Mouse (Mus musculus) megakaryocyte, embryonic 14.5 days (primary cell): ENCODE data around the gene Tle1. TPM values are rescaled to one million over a fixed set of nuclear protein-coding genes. Genes with fewer than 3 reads are reported as not detected.

ENCODE experiments used
- H3K27me3 ChIP-seq: replicated peaks from 2 replicates; pipeline ENCODE3; 2012; ENCODE audit warnings: inconsistent platforms
- H3K36me3 ChIP-seq: replicated peaks from 2 replicates; pipeline ENCODE3; 2012; ENCODE audit warnings: low read length, inconsistent platforms, mixed read lengths
- H3K4me1 ChIP-seq: 2 replicates; pipeline ENCODE4 v1.6.1; 2012; ENCODE audit warnings: inconsistent platforms
- H3K4me3 ChIP-seq: replicated peaks from 2 replicates; pipeline ENCODE3; 2012; ENCODE audit warnings: moderate library complexity, mild to moderate bottlenecking, inconsistent platforms
- H3K9me3 ChIP-seq: 2 replicates; pipeline ENCODE4 v1.6.1; 2012; ENCODE audit warnings: inconsistent platforms
- FLI1 ChIP-seq: IDR thresholded peaks from 2 replicates; pipeline ENCODE4 v1.6.1; 2012; ENCODE audit warnings: low read length, inconsistent platforms, mixed read lengths
- GATA1 ChIP-seq: IDR thresholded peaks from 3 replicates; pipeline ENCODE4 v1.6.1; 2012; ENCODE audit warnings: mixed read lengths, low read length, inconsistent platforms, borderline replicate concordance
- polyA plus RNA-seq: library from polyadenylated mRNA; stranded (reverse); fragments of >175 nt; gene quantifications from 2 replicates; pipeline ENCODE4 v1.2.3, GENCODE M21; 2012; ENCODE audit warnings: low replicate concordance; ENCODE audit not compliant: insufficient read depth

The Tle1 gene
- polyA plus RNA-seq, 1 experiment, result 8.8 TPM

GRCm38 (mm10) chr4:72087811-72088210 lies 112.9 kb downstream of the Tle1 start:
- no peak overlapping the region for H3K4me3 ChIP-seq
- H3K36me3 ChIP-seq, result no peaks in the 10 kb centered on the region
- no peaks in the 10 kb centered on the region for H3K4me1 ChIP-seq
- no peaks in the 10 kb centered on the region for H3K9me3 ChIP-seq
- H3K27me3 ChIP-seq, result no peaks in the 10 kb centered on the region
- TF ChIP-seq FLI1, result no peak
- TF ChIP-seq GATA1, result no peak

GRCm38 (mm10) chr4:72069111-72069534 lies 131.6 kb downstream of the Tle1 start:
- H3K27me3 ChIP-seq, result no peaks in the 10 kb centered on the region
- no peaks in the 10 kb centered on the region for H3K36me3 ChIP-seq
- H3K4me1 ChIP-seq, result no peaks in the 10 kb centered on the region
- TF ChIP-seq FLI1, result no peak
- TF ChIP-seq GATA1, result no peak
- H3K4me3 ChIP-seq, result no peak overlapping the region
- no peaks in the 10 kb centered on the region for H3K9me3 ChIP-seq

GRCm38 (mm10) chr4:72067937-72068336 lies 132.8 kb downstream of the Tle1 start:
- H3K27me3 ChIP-seq, result no peaks in the 10 kb centered on the region
- H3K9me3 ChIP-seq, result no peaks in the 10 kb centered on the region
- no peaks in the 10 kb centered on the region for H3K4me1 ChIP-seq
- TF ChIP-seq GATA1 (no peak), FLI1 (no peak)
- H3K4me3 ChIP-seq, result no peak overlapping the region
- no peaks in the 10 kb centered on the region for H3K36me3 ChIP-seq
